Mouse (Mus musculus): ENCODE data around the gene Rsf1. TPM values are rescaled to one million over a fixed set of nuclear protein-coding genes. Genes with fewer than 3 reads are reported as not detected.

The Rsf1 gene
- total and polyA plus RNA-seq, 3 experiments: 1.5 to 15.7 (median 14.6) TPM

- Histone ChIP-seq H3K79me2 (replicated peaks; ENCODE audit: control insufficient read depth, insufficient read depth, low read length) (peaks cover 5% of the 10 kb centered on the region; the same call in 1 of the 2 replicates), H3K36me3 (ENCODE audit: control insufficient read depth, insufficient read depth, low read length) (no peaks in the 10 kb centered on the region; the same call in 1 of the 2 replicates), H3K27ac (peak overlapping the region; percentile 85), H3K4me3 (peak overlapping the region; percentile 95), H3K27me3 (ENCODE audit: control insufficient read depth, insufficient read depth, low read length) (no peaks in the 10 kb centered on the region), H3K4me1 (ENCODE audit: control insufficient read depth, insufficient read depth, low read length) (peaks cover 4% of the 10 kb centered on the region; the same call in 1 of the 2 replicates), H3K9ac (ENCODE audit: low read depth, low read length) (peak overlapping the region; percentile 96)
- TF ChIP-seq EP300 (IDR thresholded peaks at IDR 0.05; ENCODE audit: insufficient read depth, low read depth, low read length): no peak
- TF ChIP-seq POLR2A (IDR thresholded peaks at IDR 0.05; ENCODE audit: insufficient read depth, low read depth, low read length): no peak
- TF ChIP-seq CTCF (IDR thresholded peaks at IDR 0.05): peak; percentile 9; the same call in 1 of the 2 replicates
- intact Hi-C loops (cut with DNase I): loop anchor here (1.0 to 10.0 kb wide), 6 partner anchors 55 to 1772 kb away; partner anchors contain the start of genes Ints4 and Serpinh1
- WGBS: 1% methylated on average over 60 of the region's 65 CpGs
- DNase-seq: peak; percentile 68 to 70
These were observed 520 bp downstream of the Rsf1 start for GRCm38 (mm10) chr7:97579976-97580842.

GRCm38 (mm10) chr7:97580843-97581214 lies 1.1 kb downstream of the Rsf1 start:
- DNase-seq: peak; percentile 83 to 89
- Histone ChIP-seq H3K9ac (ENCODE audit: low read depth, low read length) (peak overlapping the region; percentile 96), H3K27me3 (ENCODE audit: control insufficient read depth, insufficient read depth, low read length) (no peaks in the 10 kb centered on the region), H3K4me1 (ENCODE audit: control insufficient read depth, insufficient read depth, low read length) (peaks cover 4% of the 10 kb centered on the region; the same call in 1 of the 2 replicates), H3K79me2 (replicated peaks; ENCODE audit: control insufficient read depth, insufficient read depth, low read length) (peaks cover 5% of the 10 kb centered on the region; the same call in 1 of the 2 replicates), H3K27ac (peak overlapping the region; percentile 85), H3K4me3 (peak overlapping the region; percentile 95), H3K36me3 (ENCODE audit: control insufficient read depth, insufficient read depth, low read length) (no peaks in the 10 kb centered on the region; the same call in 1 of the 2 replicates)
- under 1% methylated on average over 11 of the region's 11 CpGs for WGBS
- intact Hi-C loops (cut with DNase I): loop anchor here (1.0 to 10.0 kb wide), 2 partner anchors 54 to 157 kb away; no protein-coding TSS in a partner anchor
- TF ChIP-seq EP300 (IDR thresholded peaks at IDR 0.05; ENCODE audit: insufficient read depth, low read depth, low read length) (peak; percentile 46; the same call in 1 of the 2 replicates), CTCF (IDR thresholded peaks at IDR 0.05) (peak; percentile 53), POLR2A (IDR thresholded peaks at IDR 0.05; ENCODE audit: insufficient read depth, low read depth, low read length) (peak; percentile 81)

GRCm38 (mm10) chr7:97588506-97588905 lies 8.8 kb downstream of the Rsf1 start:
- Histone ChIP-seq H3K79me2 (replicated peaks; ENCODE audit: control insufficient read depth, insufficient read depth, low read length) (peaks cover 18% of the 10 kb centered on the region), H3K27ac (no peak overlapping the region), H3K4me1 (ENCODE audit: control insufficient read depth, insufficient read depth, low read length) (peaks cover 5% of the 10 kb centered on the region), H3K4me3 (no peak overlapping the region), H3K9ac (ENCODE audit: low read depth, low read length) (no peak overlapping the region), H3K36me3 (ENCODE audit: control insufficient read depth, insufficient read depth, low read length) (no peaks in the 10 kb centered on the region; the same call in none of the 2 replicates), H3K27me3 (ENCODE audit: control insufficient read depth, insufficient read depth, low read length) (no peaks in the 10 kb centered on the region)
- TF ChIP-seq CTCF (IDR thresholded peaks at IDR 0.05): no peak
- no peak for TF ChIP-seq EP300 (IDR thresholded peaks at IDR 0.05; ENCODE audit: insufficient read depth, low read depth, low read length)
- TF ChIP-seq POLR2A (IDR thresholded peaks at IDR 0.05; ENCODE audit: insufficient read depth, low read depth, low read length): no peak
- WGBS: 83% methylated on average over 5 of the region's 5 CpGs
- no peak for DNase-seq
- intact Hi-C loops (cut with DNase I): loop anchor here (10.0 kb wide), 1 partner anchor 46 kb away; no protein-coding TSS in a partner anchor

- no peak overlapping the region for H3K9ac ChIP-seq (ENCODE audit: low read depth, low read length)
- peaks cover 6% of the 10 kb centered on the region for H3K4me1 ChIP-seq (ENCODE audit: control insufficient read depth, insufficient read depth, low read length)
- H3K4me3 ChIP-seq: no peak overlapping the region
- intact Hi-C loops (cut with DNase I): no loop called here
- H3K27me3 ChIP-seq (ENCODE audit: control insufficient read depth, insufficient read depth, low read length): no peaks in the 10 kb centered on the region
- WGBS: 46% methylated on average over 3 of the region's 3 CpGs
- TF ChIP-seq EP300 (IDR thresholded peaks at IDR 0.05; ENCODE audit: insufficient read depth, low read depth, low read length) (no peak), POLR2A (IDR thresholded peaks at IDR 0.05; ENCODE audit: insufficient read depth, low read depth, low read length) (no peak), CTCF (IDR thresholded peaks at IDR 0.05) (no peak)
- H3K79me2 ChIP-seq (replicated peaks; ENCODE audit: control insufficient read depth, insufficient read depth, low read length): peaks cover 17% of the 10 kb centered on the region
- no peak overlapping the region for H3K27ac ChIP-seq
- H3K36me3 ChIP-seq (ENCODE audit: control insufficient read depth, insufficient read depth, low read length): no peaks in the 10 kb centered on the region; the same call in 1 of the 2 replicates
- DNase-seq: no peak
These were observed 10.8 kb downstream of the Rsf1 start for GRCm38 (mm10) chr7:97590488-97590887.

- peaks cover 17% of the 10 kb centered on the region for H3K79me2 ChIP-seq (replicated peaks; ENCODE audit: control insufficient read depth, insufficient read depth, low read length)
- no peak for DNase-seq
- TF ChIP-seq POLR2A (IDR thresholded peaks at IDR 0.05; ENCODE audit: insufficient read depth, low read depth, low read length) (no peak), CTCF (IDR thresholded peaks at IDR 0.05) (no peak), EP300 (IDR thresholded peaks at IDR 0.05; ENCODE audit: insufficient read depth, low read depth, low read length) (no peak)
- WGBS: 81% methylated on average over 6 of the region's 6 CpGs
- intact Hi-C loops (cut with DNase I): no loop called here
- peaks cover 6% of the 10 kb centered on the region for H3K4me1 ChIP-seq (ENCODE audit: control insufficient read depth, insufficient read depth, low read length)
- no peaks in the 10 kb centered on the region; the same call in 1 of the 2 replicates for H3K36me3 ChIP-seq (ENCODE audit: control insufficient read depth, insufficient read depth, low read length)
- no peak overlapping the region for H3K27ac ChIP-seq
- no peak overlapping the region for H3K9ac ChIP-seq (ENCODE audit: low read depth, low read length)
- H3K27me3 ChIP-seq (ENCODE audit: control insufficient read depth, insufficient read depth, low read length): no peaks in the 10 kb centered on the region
- no peak overlapping the region for H3K4me3 ChIP-seq
These were observed 11.6 kb downstream of the Rsf1 start for GRCm38 (mm10) chr7:97591336-97591735.

All from heart, adult 2 months (tissue).